Mouse (Mus musculus) intestine, embryonic 16.5 days (tissue): ENCODE results near the gene Ifi203. TPM values are rescaled to one million over a fixed set of nuclear protein-coding genes. Genes with fewer than 3 reads are reported as not detected.
"Not testable (repeated sequence)": the region's sequence is repeated elsewhere in the genome, so short reads cannot be mapped to it uniquely, and the experiment has no call there.

Source experiments
- ATAC-seq: fragments of 200-750 bp; cut with Nextera tagmentation; 2 replicates; pipeline ENCODE4 v1.8.0; 2017; ENCODE audit warnings: moderate TSS enrichment, moderate library complexity
- H3K27ac ChIP-seq: fragments of 300-500 bp; sonication (generic); 2 replicates; pipeline ENCODE4 v1.5.1; 2014; ENCODE audit warnings: mild to moderate bottlenecking, low read length
- H3K27me3 ChIP-seq: fragments of 300-500 bp; sonication (generic); replicated peaks from 2 replicates; pipeline ENCODE4 v1.6.1; 2014; ENCODE audit warnings: low read length, control low read depth, mixed read lengths; ENCODE audit not compliant: control insufficient read depth, insufficient read depth
- H3K36me3 ChIP-seq: fragments of 300-500 bp; sonication (generic); 2 replicates; pipeline ENCODE4 v1.6.1; 2014; ENCODE audit warnings: low read length, control low read depth; ENCODE audit not compliant: control insufficient read depth, insufficient read depth
- H3K4me1 ChIP-seq: fragments of 300-500 bp; sonication (generic); 2 replicates; pipeline ENCODE4 v1.6.1; 2014; ENCODE audit warnings: low read length, control low read depth, mixed read lengths; ENCODE audit not compliant: control insufficient read depth, insufficient read depth
- H3K4me2 ChIP-seq: fragments of 300-500 bp; sonication (generic); 2 replicates; pipeline ENCODE4 v1.6.1; 2014; ENCODE audit warnings: low read depth, low read length, control low read depth
- H3K4me3 ChIP-seq: fragments of 300-500 bp; sonication (generic); 2 replicates; pipeline ENCODE4 v1.5.1; 2014; ENCODE audit warnings: mild to moderate bottlenecking, low read length
- H3K9ac ChIP-seq: fragments of 300-500 bp; sonication (generic); 2 replicates; pipeline ENCODE4 v1.6.1; 2014; ENCODE audit warnings: low read depth, low read length
- H3K9me3 ChIP-seq: fragments of 300-500 bp; sonication (generic); 2 replicates; pipeline ENCODE4 v1.6.1; 2016; ENCODE audit warnings: low read length, control low read depth; ENCODE audit not compliant: control insufficient read depth
- WGBS: fragments of 180-500 bp; shearing (Covaris S2); extraction: QIAGEN DNeasy Blood & Tissue Kit; methylation state at CpG from one replicate; pipeline ENCODE4 v1.1.7; 2014; 5-methylcytosine and 5-hydroxymethylcytosine counted together
- polyA plus RNA-seq: library from polyadenylated mRNA; unstranded; fragments of >200 nt; fragmentation: Nextera tagmentation; extraction: Ambion mirVana; gene quantifications from 2 replicates; pipeline ENCODE4 v1.2.1, GENCODE M21; 2015

Ifi203 gene
- polyA plus RNA-seq, 1 experiment from 2014 or later: 1.4 TPM

DNA sequence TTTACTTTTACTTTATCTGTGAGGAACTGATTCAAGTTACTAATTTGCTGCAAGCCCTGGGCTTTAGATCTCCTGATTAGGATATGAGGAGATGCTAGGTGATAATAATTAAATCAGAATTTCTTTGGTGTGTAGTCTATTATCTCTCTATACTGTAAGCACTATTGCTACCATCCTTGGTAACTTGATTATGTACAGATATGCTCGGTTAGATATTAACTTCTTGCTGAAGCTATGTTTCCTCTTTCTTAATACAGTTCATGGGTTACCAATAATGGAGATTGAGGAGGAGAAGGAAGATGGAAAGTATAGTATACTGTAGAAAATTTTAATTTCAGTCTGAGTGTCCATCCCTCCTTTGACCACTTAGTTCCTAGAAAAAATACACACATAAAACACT lies 11.1 kb upstream of the Ifi203 start:
- H3K4me1 ChIP-seq: no peaks in the 10 kb centered on the region

GRCm38 (mm10) chr1:173949044-173949443 lies 6.6 kb upstream of the Ifi203 start:
- 81% methylated on average over 2 of the region's 2 CpGs for WGBS
- not testable (repeated sequence) for H3K4me1 ChIP-seq, H3K27me3 ChIP-seq, H3K4me3 ChIP-seq, H3K27ac ChIP-seq, H3K4me2 ChIP-seq, H3K36me3 ChIP-seq, ATAC-seq, H3K9ac ChIP-seq, H3K9me3 ChIP-seq

More for the DNA sequence above, 11.1 kb upstream of the Ifi203 start:
- H3K27me3 ChIP-seq: no peaks in the 10 kb centered on the region
- H3K36me3 ChIP-seq: no peaks in the 10 kb centered on the region
- H3K27ac ChIP-seq: no peak overlapping the region
- 73% methylated on average over 1 of the region's 1 CpGs for WGBS
- no peak overlapping the region for H3K9ac ChIP-seq
- no peak overlapping the region for H3K4me2 ChIP-seq
- H3K9me3 ChIP-seq: no peaks in the 10 kb centered on the region
- peak; percentile 85 for ATAC-seq
- no peak overlapping the region for H3K4me3 ChIP-seq

DNA sequence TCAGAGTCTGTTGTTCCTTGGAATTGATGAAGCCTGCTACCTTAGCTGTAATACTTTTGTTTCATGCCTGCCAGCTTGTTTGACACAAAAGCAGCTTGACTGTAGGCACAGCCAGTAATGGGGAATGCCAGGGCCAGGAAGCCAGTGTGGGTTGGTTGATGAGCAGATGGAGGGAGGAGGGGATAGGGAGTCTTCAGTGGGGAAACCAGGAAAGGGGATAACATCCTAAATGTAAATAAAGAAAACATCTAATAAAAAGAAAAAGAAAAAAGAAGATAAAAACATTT lies 251 bp upstream of the Ifi203 start:
- not testable (repeated sequence) for H3K9ac ChIP-seq, H3K27me3 ChIP-seq, H3K4me1 ChIP-seq, H3K4me2 ChIP-seq, H3K36me3 ChIP-seq, H3K9me3 ChIP-seq, H3K27ac ChIP-seq, H3K4me3 ChIP-seq, ATAC-seq

DNA sequence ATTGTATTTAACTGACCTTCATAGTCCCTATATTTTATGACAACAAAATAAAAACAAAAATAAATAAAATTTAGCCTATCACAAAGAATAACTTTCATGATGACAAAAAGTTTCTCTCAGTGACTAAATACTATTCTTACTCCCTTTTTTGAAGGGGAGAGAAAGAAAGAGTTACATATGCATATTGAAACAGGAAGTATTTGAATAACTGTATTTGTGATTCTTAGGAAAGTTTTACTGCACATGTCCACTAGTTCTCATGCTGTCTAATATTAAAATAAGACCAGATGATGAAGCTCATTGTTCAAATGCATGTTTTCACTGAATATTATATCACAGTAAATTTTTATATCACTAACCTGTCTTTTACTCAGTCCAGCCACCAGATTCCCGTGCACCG lies 950 bp downstream of the Ifi203 start:
- H3K4me3 ChIP-seq, H3K4me2 ChIP-seq, H3K9ac ChIP-seq, ATAC-seq, H3K36me3 ChIP-seq, H3K4me1 ChIP-seq, H3K9me3 ChIP-seq, H3K27ac ChIP-seq, H3K27me3 ChIP-seq: not testable (repeated sequence)
- WGBS: 76% methylated on average over 2 of the region's 2 CpGs

GRCm38 (mm10) chr1:173919279-173919678 lies 23.2 kb downstream of the Ifi203 start:
- WGBS: 67% methylated on average over 3 of the region's 3 CpGs
- not testable (repeated sequence) for H3K27me3 ChIP-seq, H3K4me2 ChIP-seq, H3K9me3 ChIP-seq, H3K27ac ChIP-seq, H3K36me3 ChIP-seq, H3K4me3 ChIP-seq, ATAC-seq, H3K4me1 ChIP-seq, H3K9ac ChIP-seq

DNA sequence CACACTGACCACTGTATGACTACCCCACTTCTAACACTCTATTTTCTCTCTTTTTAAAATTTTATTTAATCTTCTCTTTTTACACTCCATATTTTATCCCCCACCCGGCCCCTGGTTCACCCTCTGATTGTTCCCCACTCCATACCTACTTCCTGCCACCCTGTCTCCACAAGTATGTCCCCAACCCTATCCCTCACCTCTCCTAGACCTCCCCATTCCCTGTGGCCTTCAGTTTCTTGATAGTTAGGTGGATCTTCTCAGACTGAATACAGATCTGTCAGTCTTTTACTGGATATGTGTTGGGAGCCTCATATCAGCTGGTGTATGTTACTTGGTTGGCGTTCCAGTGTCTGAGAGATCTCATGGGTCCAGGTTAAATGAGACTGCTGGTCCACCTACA lies 27.9 kb downstream of the Ifi203 start:
- ATAC-seq: no peak
- no peaks in the 10 kb centered on the region for H3K36me3 ChIP-seq
- no peaks in the 10 kb centered on the region for H3K27me3 ChIP-seq
- WGBS: 87% methylated on average over 2 of the region's 2 CpGs
- H3K9me3 ChIP-seq: no peaks in the 10 kb centered on the region
- H3K4me3 ChIP-seq: no peak overlapping the region
- no peak overlapping the region for H3K4me2 ChIP-seq
- no peak overlapping the region for H3K27ac ChIP-seq
- H3K4me1 ChIP-seq: no peaks in the 10 kb centered on the region
- no peak overlapping the region for H3K9ac ChIP-seq

DNA sequence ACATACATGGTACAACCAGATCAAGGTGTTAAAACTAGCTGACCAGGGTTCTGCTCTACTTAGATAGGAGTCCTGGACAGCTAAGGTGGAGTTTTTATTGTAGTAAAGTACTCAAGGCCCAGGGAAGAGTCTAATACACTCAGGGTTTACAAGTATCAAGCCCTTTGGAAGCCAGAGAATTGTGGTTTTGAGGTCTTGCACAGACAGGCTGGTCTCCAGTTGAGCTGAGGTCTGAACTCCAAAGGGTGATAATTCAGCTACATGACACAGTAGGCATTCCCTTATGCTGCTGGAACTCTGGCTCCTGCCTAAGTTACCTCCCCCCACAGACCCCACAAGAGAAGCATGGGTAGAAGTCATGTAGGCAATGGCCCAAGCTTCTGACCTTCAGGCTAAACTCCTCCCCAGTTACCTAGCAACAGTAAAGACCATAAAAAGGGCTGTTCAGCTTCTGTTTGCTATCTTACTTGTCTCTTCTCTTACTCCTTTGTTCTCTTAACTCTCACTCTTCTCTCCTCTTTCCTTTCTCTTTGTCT lies 29.1 kb downstream of the Ifi203 start:
- not testable (repeated sequence) for ATAC-seq, H3K27me3 ChIP-seq, H3K27ac ChIP-seq, H3K4me2 ChIP-seq, H3K4me3 ChIP-seq, H3K36me3 ChIP-seq, H3K4me1 ChIP-seq, H3K9ac ChIP-seq, H3K9me3 ChIP-seq

- H3K9me3 ChIP-seq, ATAC-seq, H3K4me1 ChIP-seq, H3K27ac ChIP-seq, H3K36me3 ChIP-seq, H3K27me3 ChIP-seq, H3K4me2 ChIP-seq, H3K9ac ChIP-seq, H3K4me3 ChIP-seq: not testable (repeated sequence)
- 79% methylated on average over 6 of the region's 6 CpGs for WGBS
Measured at GRCm38 (mm10) chr1:173912548-173913255, 29.8 kb downstream of the Ifi203 start, which contains the start of gene Ifi211. TSS of gene Ifi211 (minus strand) at chr1:173913046.

GRCm38 (mm10) chr1:173911808-173912464 lies 30.5 kb downstream of the Ifi203 start:
- Histone ChIP-seq H3K27me3 (no peaks in the 10 kb centered on the region), H3K4me1 (no peaks in the 10 kb centered on the region), H3K4me3 (no peak overlapping the region), H3K27ac (no peak overlapping the region), H3K36me3 (no peaks in the 10 kb centered on the region), H3K9me3 (no peaks in the 10 kb centered on the region), H3K4me2 (no peak overlapping the region), H3K9ac (no peak overlapping the region)
- 87% methylated on average over 2 of the region's 2 CpGs for WGBS
- ATAC-seq: no peak

DNA sequence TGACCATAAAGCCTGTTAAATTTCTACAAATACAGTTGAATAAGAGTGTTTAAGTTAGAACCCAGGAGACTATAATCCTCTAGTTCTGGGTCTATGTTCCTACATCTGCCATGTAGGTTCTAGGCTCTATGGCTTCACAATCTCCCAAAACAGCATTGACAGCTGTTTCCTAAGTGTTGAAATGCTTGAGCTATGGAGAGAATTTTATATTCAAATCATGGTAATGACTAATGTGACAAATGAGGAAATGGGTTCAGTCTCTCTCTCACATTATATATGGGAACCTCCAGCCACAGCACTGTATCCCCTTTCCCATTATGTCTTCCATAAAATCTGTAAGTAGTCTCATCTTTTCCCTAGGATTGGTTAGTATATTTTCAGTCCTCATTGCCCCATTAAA lies 34.1 kb downstream of the Ifi203 start:
- not testable (repeated sequence) for H3K9me3 ChIP-seq, ATAC-seq, H3K27ac ChIP-seq, H3K4me3 ChIP-seq, H3K4me2 ChIP-seq, H3K9ac ChIP-seq, H3K4me1 ChIP-seq, H3K36me3 ChIP-seq, H3K27me3 ChIP-seq
